Mouse (Mus musculus) megakaryocyte, embryonic 14.5 days (primary cell): ENCODE data around the gene Fam173a.

Experiments used
- FLI1 ChIP-seq: IDR thresholded peaks from 2 replicates; pipeline ENCODE4 v1.6.1; 2012; ENCODE audit warnings: low read length, inconsistent platforms, mixed read lengths
- GATA1 ChIP-seq: IDR thresholded peaks from 3 replicates; pipeline ENCODE4 v1.6.1; 2012; ENCODE audit warnings: mixed read lengths, low read length, inconsistent platforms, borderline replicate concordance

DNA sequence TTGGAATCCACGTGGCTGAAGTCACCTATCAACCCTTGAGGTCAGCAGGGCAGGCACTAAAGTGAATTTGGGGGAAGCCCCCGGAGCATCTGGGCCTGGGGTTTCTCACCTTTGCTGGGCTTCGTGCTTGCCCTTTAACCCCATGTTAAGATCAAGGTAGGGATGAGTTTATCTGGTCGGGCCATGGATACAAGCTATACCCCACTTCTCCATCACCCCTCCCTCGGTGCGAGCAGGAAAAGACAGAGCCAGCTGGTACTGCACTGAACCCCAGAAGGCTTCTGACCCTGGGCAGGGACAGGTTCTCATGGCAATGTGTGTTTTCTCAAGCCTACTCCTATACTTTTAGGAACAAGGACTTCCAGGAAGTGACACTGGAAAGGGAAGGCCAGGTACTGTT lies 11.4 kb downstream of the Fam173a start:
- TF ChIP-seq GATA1 (no peak), FLI1 (no peak)
